Mouse (Mus musculus): Measurements from ENCODE around the gene Cltrn. TPM values are rescaled to one million over a fixed set of nuclear protein-coding genes. Genes with fewer than 3 reads are reported as not detected.
A peak's percentile ranks its signal among the peaks of the same experiment; 100 is the strongest.

The Cltrn gene
- under 1 TPM in 1 of 2 experiments, not detected in 1; 0.24 TPM for total RNA-seq (2021)
- not detected in 2 replicates for polyA plus RNA-seq (2012; rRNA removed)
- long read RNA-seq = 0 reads

- DNase-seq = peak; percentile 20
These were observed at the start of gene Cltrn for GRCm38 (mm10) chrX:164088582-164088981. Cltrn (plus strand) TSS chrX:164088830.

- DNase-seq = no peak
These were observed 49.7 kb upstream of the Cltrn start for GRCm38 (mm10) chrX:164038882-164039281.

- DNase-seq = no peak
These were observed 46.6 kb upstream of the Cltrn start for GRCm38 (mm10) chrX:164042069-164042468.

- no peak for DNase-seq
These were observed 41.9 kb upstream of the Cltrn start for GRCm38 (mm10) chrX:164046736-164047135.

- DNase-seq = no peak
These were observed 32.9 kb upstream of the Cltrn start for GRCm38 (mm10) chrX:164055726-164056125.

- no peak for DNase-seq
These were observed 30.1 kb upstream of the Cltrn start for GRCm38 (mm10) chrX:164058523-164058922.

- no peak for DNase-seq
These were observed 29.6 kb upstream of the Cltrn start for GRCm38 (mm10) chrX:164059070-164059469.

GRCm38 (mm10) chrX:164066185-164066584 lies 22.4 kb upstream of the Cltrn start:
- DNase-seq = peak; percentile 58

- no peak for DNase-seq
These were observed 19.7 kb upstream of the Cltrn start for GRCm38 (mm10) chrX:164068968-164069367.

- peak; percentile 94 for DNase-seq
These were observed 12.4 kb upstream of the Cltrn start, which contains the start of gene Siah1b for GRCm38 (mm10) chrX:164076040-164076775. Siah1b (minus strand) TSS chrX:164076493.

GRCm38 (mm10) chrX:164082030-164082429 lies 6.6 kb upstream of the Cltrn start:
- DNase-seq = no peak

GRCm38 (mm10) chrX:164089916-164090315 lies 1.3 kb downstream of the Cltrn start:
- DNase-seq = no peak

- DNase-seq = no peak
These were observed 3.9 kb downstream of the Cltrn start for GRCm38 (mm10) chrX:164092300-164093169.

- DNase-seq = no peak
These were observed 4.8 kb downstream of the Cltrn start for GRCm38 (mm10) chrX:164093435-164093834.

GRCm38 (mm10) chrX:164095838-164096237 lies 7.2 kb downstream of the Cltrn start:
- no peak for DNase-seq

- no peak for DNase-seq
These were observed 12.9 kb downstream of the Cltrn start for GRCm38 (mm10) chrX:164101483-164101882.

- no peak for DNase-seq
These were observed 13.6 kb downstream of the Cltrn start for GRCm38 (mm10) chrX:164102198-164102597.

- DNase-seq = no peak
These were observed 14.0 kb downstream of the Cltrn start for GRCm38 (mm10) chrX:164102656-164103055.

GRCm38 (mm10) chrX:164111146-164111545 lies 22.5 kb downstream of the Cltrn start:
- DNase-seq = no peak

GRCm38 (mm10) chrX:164113744-164114143 lies 25.1 kb downstream of the Cltrn start:
- no peak for DNase-seq

- DNase-seq = no peak
These were observed 35.3 kb downstream of the Cltrn start for GRCm38 (mm10) chrX:164123942-164124341.

GRCm38 (mm10) chrX:164133531-164133930 lies 44.9 kb downstream of the Cltrn start:
- DNase-seq = peak; percentile 24

- DNase-seq = no peak
These were observed 46.7 kb downstream of the Cltrn start for GRCm38 (mm10) chrX:164135304-164135818.

Measured in adrenal gland, adult 2 months (tissue).